Mouse (Mus musculus) liver, adult 2 months (tissue): Measurements from ENCODE around the gene Fkbp11.

Source experiments
- CTCF ChIP-seq: fragments of 200-500 bp; IDR thresholded peaks from 2 replicates; pipeline ENCODE4 v1.5.1; 2011; ENCODE audit warnings: low read depth, low read length, control low read depth
- POLR2A ChIP-seq: fragments of 200-500 bp; IDR thresholded peaks from 2 replicates; pipeline ENCODE4 v1.6.1; 2011; ENCODE audit warnings: low read length, control low read depth; ENCODE audit not compliant: insufficient read depth; ENCODE audit errors: extremely low read depth

- TF ChIP-seq CTCF (no peak), POLR2A (no peak)
Observed at GRCm38 (mm10) chr15:98742766-98743428, 14.9 kb upstream of the Fkbp11 start.
